Mouse (Mus musculus) MEL (cell line): Measurements from ENCODE around the gene Arhgap21.

Source experiments
- CTCF ChIP-seq, 3 experiments: IDR thresholded peaks in 2 of 3; conservative IDR thresholded peaks in 1 of 3; 2 replicates each; pipeline ENCODE4 v1.5.1; 2011 to 2012; ENCODE audit warnings: low read length in 3 of 3, low read depth in 2 of 3, mild to moderate bottlenecking in 2 of 3, improper control_type of control experiment in 1 of 3, inconsistent platforms in 1 of 3, mixed read lengths in 1 of 3, moderate library complexity in 1 of 3; ENCODE audit not compliant: control insufficient read depth in 1 of 3, insufficient read depth in 1 of 3, poor library complexity in 1 of 3, severe bottlenecking in 1 of 3
- JUND ChIP-seq: IDR thresholded peaks from 2 replicates; pipeline ENCODE4 v1.6.1; 2011; ENCODE audit warnings: low read depth, mild to moderate bottlenecking, improper control_type of control experiment, low read length
- MYC ChIP-seq: IDR thresholded peaks from 2 replicates; pipeline ENCODE4 v1.6.1; 2011; ENCODE audit warnings: low read depth, mild to moderate bottlenecking, low read length, improper control_type of control experiment, moderate library complexity

- TF ChIP-seq MYC = no peak
- TF ChIP-seq CTCF (IDR thresholded peaks at IDR 0.05 in 2 of 3, conservative IDR thresholded peaks at IDR 0.05 in 1 of 3; ENCODE audit: control insufficient read depth in 1 of 3, insufficient read depth in 1 of 3, low read depth in 2 of 3, low read length in 3 of 3, poor library complexity in 1 of 3, severe bottlenecking in 1 of 3) = no peak
- TF ChIP-seq JUND = no peak
These were observed 157.2 kb downstream of the Arhgap21 start for GRCm38 (mm10) chr2:20811506-20811905.
